Mouse (Mus musculus) limb, embryonic 11.5 days (tissue): ENCODE data around the gene Mad1l1. TPM values are rescaled to one million over a fixed set of nuclear protein-coding genes. Genes with fewer than 3 reads are reported as not detected.

ENCODE experiments used
- ATAC-seq: fragments of 200-750 bp; cut with Nextera tagmentation; 2 replicates; pipeline ENCODE4 v1.8.0; 2017; ENCODE audit warnings: low read depth; ENCODE audit not compliant: insufficient number of reproducible peaks, low FRiP score, low TSS enrichment
- DNase-seq: peaks from one replicate; pipeline ENCODE4 v3.0.0-alpha.2; 2015; ENCODE audit warnings: low spot score
- H3K27ac ChIP-seq: fragments of 300-500 bp; sonication (generic); replicated peaks from 2 replicates; pipeline ENCODE4 v1.5.1; 2014; ENCODE audit warnings: low read depth, mild to moderate bottlenecking, low read length
- H3K27me3 ChIP-seq: fragments of 300-500 bp; sonication (generic); 2 replicates; pipeline ENCODE4 v1.6.1; 2014; ENCODE audit warnings: mild to moderate bottlenecking, low read length, mixed read lengths; ENCODE audit not compliant: control insufficient read depth, insufficient read depth
- H3K36me3 ChIP-seq: fragments of 300-500 bp; sonication (generic); 2 replicates; pipeline ENCODE4 v1.6.1; 2014; ENCODE audit warnings: mild to moderate bottlenecking, low read length, moderate library complexity, mixed read lengths; ENCODE audit not compliant: control insufficient read depth, insufficient read depth
- H3K4me1 ChIP-seq: fragments of 300-500 bp; sonication (generic); 2 replicates; pipeline ENCODE4 v1.6.1; 2014; ENCODE audit warnings: low read length, mixed read lengths; ENCODE audit not compliant: control insufficient read depth, insufficient read depth
- H3K4me2 ChIP-seq: fragments of 300-500 bp; sonication (generic); 2 replicates; pipeline ENCODE4 v1.6.1; 2014; ENCODE audit warnings: low read depth, mild to moderate bottlenecking, moderate library complexity; ENCODE audit not compliant: severe bottlenecking
- H3K4me3 ChIP-seq: fragments of 300-500 bp; sonication (generic); 2 replicates; pipeline ENCODE4 v1.5.1; 2014; ENCODE audit warnings: low read depth, low read length
- H3K9ac ChIP-seq: fragments of 300-500 bp; sonication (generic); 2 replicates; pipeline ENCODE4 v1.6.1; 2014; ENCODE audit warnings: mild to moderate bottlenecking, low read length
- H3K9me3 ChIP-seq: fragments of 300-500 bp; sonication (generic); 2 replicates; pipeline ENCODE4 v1.6.1; 2016; ENCODE audit warnings: low read length; ENCODE audit not compliant: control insufficient read depth
- WGBS: fragments of 180-500 bp; shearing (Covaris S2); extraction: QIAGEN DNeasy Blood & Tissue Kit; methylation state at CpG from one replicate; pipeline ENCODE4 v1.1.7; 2014; 5-methylcytosine and 5-hydroxymethylcytosine counted together
- polyA plus RNA-seq: library from polyadenylated mRNA; unstranded; fragments of >200 nt; fragmentation: Nextera tagmentation; extraction: Ambion mirVana; gene quantifications from 2 replicates; pipeline ENCODE4 v1.2.1, GENCODE M21; 2014

Mad1l1 gene
- polyA plus RNA-seq, 1 experiment from 2014 or later: 51.5 TPM

DNA sequence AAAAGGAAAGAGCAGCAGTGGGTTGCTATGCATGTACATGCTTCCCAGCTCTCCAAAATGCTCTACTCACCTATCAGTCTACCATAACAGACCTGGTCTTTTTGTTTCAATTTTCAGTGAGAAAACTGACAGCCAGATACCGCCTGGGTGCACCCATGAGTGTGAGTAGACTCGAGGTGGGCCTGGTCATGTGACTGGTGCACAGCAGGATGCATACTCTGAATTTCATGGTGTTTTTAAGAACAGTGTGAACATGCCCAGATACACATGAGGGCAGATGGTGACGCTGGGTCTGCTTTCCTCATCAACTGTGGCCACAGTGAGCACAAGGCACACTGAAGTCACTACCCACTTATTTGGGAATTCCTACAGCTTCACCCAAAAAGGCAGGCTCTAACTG, 59.0 kb downstream of the Mad1l1 start:
- ATAC-seq: no peak
- Histone ChIP-seq H3K36me3 (no peaks in the 10 kb centered on the region), H3K27me3 (no peaks in the 10 kb centered on the region), H3K4me2 (no peak overlapping the region), H3K9me3 (no peaks in the 10 kb centered on the region), H3K4me3 (no peak overlapping the region), H3K4me1 (no peaks in the 10 kb centered on the region), H3K9ac (no peak overlapping the region), H3K27ac (no peak overlapping the region)
- 87% methylated on average over 3 of the region's 3 CpGs for WGBS
- no peak for DNase-seq

- 84% methylated on average over 4 of the region's 4 CpGs for WGBS
- H3K27me3 ChIP-seq: no peaks in the 10 kb centered on the region
- H3K36me3 ChIP-seq: no peaks in the 10 kb centered on the region
Measured at GRCm38 (mm10) chr5:140261313-140261712, 60.0 kb downstream of the Mad1l1 start.

GRCm38 (mm10) chr5:140258633-140259032, 62.7 kb downstream of the Mad1l1 start:
- Histone ChIP-seq H3K4me2 (no peak overlapping the region), H3K4me3 (no peak overlapping the region), H3K9me3 (no peaks in the 10 kb centered on the region), H3K36me3 (0 out of 2 replicates have a peak, but pooled peaks cover 2% of the 10 kb centered on the region), H3K27ac (no peak overlapping the region), H3K27me3 (no peaks in the 10 kb centered on the region), H3K9ac (no peak overlapping the region), H3K4me1 (no peaks in the 10 kb centered on the region)
- WGBS: 93% methylated on average over 5 of the region's 5 CpGs
- DNase-seq (no peak), ATAC-seq (no peak)

More at GRCm38 (mm10) chr5:140261313-140261712, 60.0 kb downstream of the Mad1l1 start:
- Histone ChIP-seq H3K4me1 (no peaks in the 10 kb centered on the region), H3K4me3 (no peak overlapping the region), H3K9me3 (no peaks in the 10 kb centered on the region), H3K4me2 (no peak overlapping the region), H3K27ac (no peak overlapping the region), H3K9ac (no peak overlapping the region)
- DNase-seq (no peak), ATAC-seq (no peak)

DNA sequence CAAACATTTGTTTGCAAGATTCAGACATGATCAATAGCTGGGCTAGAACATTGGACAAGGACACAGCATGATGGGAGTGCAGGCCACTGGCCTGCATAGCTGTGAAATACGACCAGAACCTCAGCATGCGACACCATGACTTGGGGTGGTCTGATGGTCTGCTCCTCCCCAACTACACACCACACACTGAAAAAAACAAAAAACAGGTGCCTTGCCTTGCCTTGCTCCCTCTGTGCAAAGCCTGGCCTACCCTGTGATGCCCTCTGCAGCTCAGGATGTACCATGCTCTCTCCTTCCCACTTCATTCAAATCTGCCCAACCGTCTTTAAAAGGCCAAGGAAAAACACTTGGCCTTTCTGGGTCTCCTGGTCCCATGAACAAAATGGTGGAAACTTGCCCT, 63.3 kb downstream of the Mad1l1 start:
- WGBS: 87% methylated on average over 3 of the region's 3 CpGs
- Histone ChIP-seq H3K4me2 (no peak overlapping the region), H3K4me3 (no peak overlapping the region), H3K36me3 (0 out of 2 replicates have a peak, but pooled peaks cover 2% of the 10 kb centered on the region), H3K9ac (no peak overlapping the region), H3K4me1 (no peaks in the 10 kb centered on the region), H3K27ac (no peak overlapping the region), H3K27me3 (no peaks in the 10 kb centered on the region), H3K9me3 (no peaks in the 10 kb centered on the region)
- no peak for DNase-seq
- no peak for ATAC-seq

- Histone ChIP-seq H3K9me3 (no peaks in the 10 kb centered on the region), H3K27me3 (no peaks in the 10 kb centered on the region), H3K4me1 (no peaks in the 10 kb centered on the region), H3K27ac (no peak overlapping the region), H3K4me2 (no peak overlapping the region), H3K9ac (no peak overlapping the region), H3K36me3 (0 out of 2 replicates have a peak, but pooled peaks cover 2% of the 10 kb centered on the region), H3K4me3 (no peak overlapping the region)
- WGBS: 94% methylated on average over 5 of the region's 5 CpGs
- ATAC-seq (no peak), DNase-seq (no peak)
Measured at GRCm38 (mm10) chr5:140257439-140257838, 63.9 kb downstream of the Mad1l1 start.

GRCm38 (mm10) chr5:140256685-140257084, 64.7 kb downstream of the Mad1l1 start:
- no peak for DNase-seq
- Histone ChIP-seq H3K9me3 (no peaks in the 10 kb centered on the region), H3K27me3 (no peaks in the 10 kb centered on the region), H3K9ac (no peak overlapping the region), H3K36me3 (0 out of 2 replicates have a peak, but pooled peaks cover 2% of the 10 kb centered on the region), H3K4me1 (no peaks in the 10 kb centered on the region), H3K27ac (no peak overlapping the region), H3K4me3 (no peak overlapping the region), H3K4me2 (no peak overlapping the region)
- ATAC-seq: no peak
- WGBS: 90% methylated on average over 10 of the region's 10 CpGs

- H3K4me2 ChIP-seq: no peak overlapping the region
- H3K9me3 ChIP-seq: no peaks in the 10 kb centered on the region
- ATAC-seq (no peak), DNase-seq (no peak)
- H3K4me1 ChIP-seq: no peaks in the 10 kb centered on the region
- no peak overlapping the region for H3K27ac ChIP-seq
- 0 out of 2 replicates have a peak, but pooled peaks cover 2% of the 10 kb centered on the region for H3K36me3 ChIP-seq
- H3K27me3 ChIP-seq: no peaks in the 10 kb centered on the region
- no peak overlapping the region for H3K4me3 ChIP-seq
- 80% methylated on average over 5 of the region's 5 CpGs for WGBS
- H3K9ac ChIP-seq: no peak overlapping the region
Measured at GRCm38 (mm10) chr5:140255265-140255664, 66.1 kb downstream of the Mad1l1 start.

DNA sequence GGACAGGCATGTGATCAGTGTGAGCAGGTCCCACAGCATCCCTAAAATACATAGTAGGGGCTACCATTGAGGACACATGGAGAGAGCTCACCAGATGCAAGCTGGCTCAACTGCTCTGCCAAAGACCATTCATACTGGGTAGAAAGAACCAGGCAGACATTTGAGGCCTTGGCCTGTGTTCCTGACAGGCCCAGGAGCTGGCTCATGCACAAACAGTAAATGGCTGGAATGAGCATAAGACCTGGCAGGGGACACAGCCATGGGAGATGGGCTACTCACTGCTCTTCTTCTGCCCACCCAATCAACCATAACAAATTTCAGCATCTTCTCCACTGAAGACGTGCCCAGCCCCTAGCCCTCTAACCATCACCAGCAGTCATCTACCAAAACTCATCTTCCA, 66.7 kb downstream of the Mad1l1 start:
- Histone ChIP-seq H3K9me3 (no peaks in the 10 kb centered on the region), H3K4me3 (no peak overlapping the region; the same call in 1 of the 2 replicates), H3K27ac (no peak overlapping the region), H3K9ac (no peak overlapping the region), H3K4me2 (no peak overlapping the region), H3K27me3 (no peaks in the 10 kb centered on the region), H3K4me1 (no peaks in the 10 kb centered on the region), H3K36me3 (0 out of 2 replicates have a peak, but pooled peaks cover 2% of the 10 kb centered on the region)
- WGBS: 92% methylated on average over 1 of the region's 1 CpGs
- DNase-seq (no peak), ATAC-seq (no peak)

GRCm38 (mm10) chr5:140251989-140252388, 69.4 kb downstream of the Mad1l1 start:
- ATAC-seq: no peak
- Histone ChIP-seq H3K27me3 (no peaks in the 10 kb centered on the region), H3K4me3 (no peak overlapping the region), H3K4me2 (no peak overlapping the region), H3K36me3 (0 out of 2 replicates have a peak, but pooled peaks cover 2% of the 10 kb centered on the region), H3K4me1 (no peaks in the 10 kb centered on the region), H3K9ac (no peak overlapping the region), H3K9me3 (no peaks in the 10 kb centered on the region), H3K27ac (no peak overlapping the region)
- DNase-seq: no peak
- 93% methylated on average over 2 of the region's 2 CpGs for WGBS
